Mouse (Mus musculus) spleen, postnatal 4 days (tissue): ENCODE measurements around the gene Olfr417.
"Not testable (repeated sequence)": the region's sequence is repeated elsewhere in the genome, so short reads cannot be mapped to it uniquely, and the experiment has no call there.

ENCODE experiments used
- DNase-seq, 2 experiments: peaks; one replicate each; pipeline ENCODE4 v3.0.0; 2022; ENCODE audit warnings: low spot score in 2 of 2

Gene Olfr417

GRCm38 (mm10) chr1:174364882-174365451 lies at the start of gene Olfr417:
TSS of gene Olfr417 (plus strand) at chr1:174365122.
- DNase-seq: no peak

GRCm38 (mm10) chr1:174317308-174317707 lies 47.6 kb upstream of the Olfr417 start:
- no peak for DNase-seq

- no peak for DNase-seq
Observed at GRCm38 (mm10) chr1:174330218-174330617, 34.7 kb upstream of the Olfr417 start, which contains the start of gene Mptx1. TSS of gene Mptx1 (plus strand) at chr1:174330518.

- not testable (repeated sequence) for DNase-seq
Observed at GRCm38 (mm10) chr1:174353636-174354035, 11.3 kb upstream of the Olfr417 start.

GRCm38 (mm10) chr1:174354640-174355039 lies 10.3 kb upstream of the Olfr417 start:
- no peak for DNase-seq

GRCm38 (mm10) chr1:174373799-174374198 lies 8.9 kb downstream of the Olfr417 start:
- no peak for DNase-seq

- DNase-seq: no peak
Observed at GRCm38 (mm10) chr1:174390746-174391145, 25.8 kb downstream of the Olfr417 start, which contains the start of gene Olfr248. TSS of gene Olfr248 (plus strand) at chr1:174391046.

GRCm38 (mm10) chr1:174422959-174423358 lies 58.0 kb downstream of the Olfr417 start:
- DNase-seq: no peak

- DNase-seq: no peak
Observed at GRCm38 (mm10) chr1:174423764-174424163, 58.8 kb downstream of the Olfr417 start, which contains the start of gene Olfr414. TSS of gene Olfr414 (plus strand) at chr1:174424064.
